Mouse (Mus musculus) duodenum, adult 2 months (tissue): Measurements from ENCODE around the gene Rab4b. TPM values are rescaled to one million over a fixed set of nuclear protein-coding genes. Genes with fewer than 3 reads are reported as not detected.

Experiments
- polyA plus RNA-seq: library from polyadenylated mRNA; depleted of rRNA; stranded (reverse); fragments of >200 nt; gene quantifications from 2 replicates; pipeline ENCODE4 v1.2.3, GENCODE M21; 2012; ENCODE audit warnings: low replicate concordance; rRNA removed

Gene Rab4b
- polyA plus RNA-seq: 69.3 and 96.8 TPM in 2 replicates

GRCm38 (mm10) chr7:27178324-27179216 is at the start of gene Rab4b:
Gene Rab4b (minus strand): TSS chr7:27178896.

GRCm38 (mm10) chr7:27228281-27228821 is 49.7 kb upstream of the Rab4b start, which contains the start of gene Itpkc:
Gene Itpkc (minus strand): TSS chr7:27228661.

GRCm38 (mm10) chr7:27195681-27196611 is 17.2 kb upstream of the Rab4b start, which contains the start of the genes BC024978 and Snrpa:
Gene BC024978 (plus strand): TSS chr7:27195781.
Gene Snrpa (minus strand): TSS chr7:27196271.

GRCm38 (mm10) chr7:27180837-27181695 is 2.4 kb upstream of the Rab4b start, which contains the start of the genes Gm21983 and Mia:
Gene Gm21983 (minus strand): TSS chr7:27181086.
Gene Mia (minus strand): TSS chr7:27181157.

GRCm38 (mm10) chr7:27166614-27167474 is 11.9 kb downstream of the Rab4b start, which contains the start of gene Egln2:
Gene Egln2 (minus strand): TSS chr7:27166802.

GRCm38 (mm10) chr7:27153205-27153764 is 25.4 kb downstream of the Rab4b start, which contains the start of gene Cyp2t4:
Gene Cyp2t4 (plus strand): TSS chr7:27153714.

GRCm38 (mm10) chr7:27119676-27120075 is 59.0 kb downstream of the Rab4b start, which contains the start of gene Cyp2f2:
Gene Cyp2f2 (plus strand): TSS chr7:27119909.

Other genes with a start within 250 kb of the Rab4b start
- not detected in 2 replicates for gene Cyp2a22, start 239.5 kb downstream of the Rab4b start, polyA plus RNA-seq
- 0.11 and 0.57 TPM in 2 replicates for gene Cyp2a12, start 149.8 kb downstream of the Rab4b start, polyA plus RNA-seq
- gene Cyp2f2, start 59.0 kb downstream of the Rab4b start, polyA plus RNA-seq: 0.44 and 0.50 TPM in 2 replicates
- not detected in 2 replicates for gene Cyp2t4, start 25.2 kb downstream of the Rab4b start, polyA plus RNA-seq
- 73.0 and 128 TPM in 2 replicates for gene Egln2, start 12.1 kb downstream of the Rab4b start, polyA plus RNA-seq
- gene Gm21983, start 2.2 kb upstream of the Rab4b start, polyA plus RNA-seq: 0.62 TPM in 1 of 2 replicates, not detected in the other
- 0.79 and 4.3 TPM in 2 replicates for gene Mia, start 2.3 kb upstream of the Rab4b start, polyA plus RNA-seq
- 7.4 and 7.5 TPM in 2 replicates for gene BC024978, start 16.9 kb upstream of the Rab4b start, polyA plus RNA-seq
- gene Snrpa, start 17.4 kb upstream of the Rab4b start, polyA plus RNA-seq: 149 and 193 TPM in 2 replicates
- gene Itpkc, start 49.8 kb upstream of the Rab4b start, polyA plus RNA-seq: 15.1 and 25.8 TPM in 2 replicates
- 46.2 and 78.2 TPM in 2 replicates for gene Coq8b, start 54.1 kb upstream of the Rab4b start, polyA plus RNA-seq
- 10.6 and 11.3 TPM in 2 replicates for gene Numbl, start 79.5 kb upstream of the Rab4b start, polyA plus RNA-seq
- gene Ltbp4, start 158.8 kb upstream of the Rab4b start, polyA plus RNA-seq: 133 and 135 TPM in 2 replicates
- gene Shkbp1, start 177.1 kb upstream of the Rab4b start, polyA plus RNA-seq: 102 and 115 TPM in 2 replicates
- gene Gm20479, start 178.5 kb upstream of the Rab4b start, polyA plus RNA-seq: not detected in 2 replicates